Mouse (Mus musculus) MEL (cell line): ENCODE data around the gene Zbed3.

Source experiments
- CTCF ChIP-seq, 3 experiments: IDR thresholded peaks in 2 of 3; conservative IDR thresholded peaks in 1 of 3; 2 replicates each; pipeline ENCODE4 v1.5.1; 2011 to 2012; ENCODE audit warnings: low read length in 3 of 3, low read depth in 2 of 3, mild to moderate bottlenecking in 2 of 3, improper control_type of control experiment in 1 of 3, inconsistent platforms in 1 of 3, mixed read lengths in 1 of 3, moderate library complexity in 1 of 3; ENCODE audit not compliant: control insufficient read depth in 1 of 3, insufficient read depth in 1 of 3, poor library complexity in 1 of 3, severe bottlenecking in 1 of 3
- EP300 ChIP-seq, 2 experiments: IDR thresholded peaks; 2 replicates each; pipeline ENCODE4 v1.6.1; 2011; ENCODE audit warnings: improper control_type of control experiment in 2 of 2, low read length in 2 of 2, low read depth in 1 of 2, mild to moderate bottlenecking in 1 of 2
- ETS1 ChIP-seq: IDR thresholded peaks from 2 replicates; pipeline ENCODE4 v1.6.1; 2012; ENCODE audit warnings: low read depth, mild to moderate bottlenecking, inconsistent platforms, low read length, improper control_type of control experiment, moderate library complexity
- MAX ChIP-seq: IDR thresholded peaks from 2 replicates; pipeline ENCODE4 v1.6.1; 2011; ENCODE audit warnings: low read length, improper control_type of control experiment
- POLR2A ChIP-seq, 2 experiments: IDR thresholded peaks; 2 replicates each; pipeline ENCODE4 v1.6.1; 2011 to 2012; ENCODE audit warnings: low read length in 2 of 2, mild to moderate bottlenecking in 2 of 2, control low read depth in 1 of 2, improper control_type of control experiment in 1 of 2, low read depth in 1 of 2, moderate library complexity in 1 of 2; ENCODE audit not compliant: control insufficient read depth in 1 of 2, insufficient read depth in 1 of 2, poor library complexity in 1 of 2
- USF1 ChIP-seq: IDR thresholded peaks from 2 replicates; pipeline ENCODE4 v1.6.1; 2014; ENCODE audit warnings: low read depth, mild to moderate bottlenecking, inconsistent platforms, low read length, improper control_type of control experiment, moderate library complexity

DNA sequence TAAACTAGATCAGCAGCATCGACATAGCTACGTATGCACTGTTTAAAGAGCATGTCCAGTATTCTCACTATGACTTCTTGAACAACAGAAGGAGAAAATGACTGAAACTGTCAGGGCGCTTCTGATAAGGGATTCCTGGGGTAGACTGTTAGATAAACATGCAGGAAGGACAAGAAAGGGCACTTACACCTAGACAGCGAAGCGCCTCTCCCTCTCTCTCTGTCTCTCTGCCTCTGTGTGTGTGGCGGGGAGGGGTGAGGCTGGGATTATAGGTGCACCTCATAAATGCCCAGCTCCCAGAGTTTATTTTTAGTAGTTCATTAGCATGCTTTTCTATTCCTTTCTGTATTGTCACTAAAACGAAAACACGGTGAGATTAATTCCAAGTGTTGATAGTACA lies 42.9 kb downstream of the Zbed3 start:
- TF ChIP-seq CTCF (IDR thresholded peaks at IDR 0.05 in 2 of 3, conservative IDR thresholded peaks at IDR 0.05 in 1 of 3; ENCODE audit: control insufficient read depth in 1 of 3, insufficient read depth in 1 of 3, low read depth in 2 of 3, low read length in 3 of 3, poor library complexity in 1 of 3, severe bottlenecking in 1 of 3), result no peak
- TF ChIP-seq ETS1, result no peak
- no peak for TF ChIP-seq MAX
- TF ChIP-seq POLR2A (IDR thresholded peaks at IDR 0.05; ENCODE audit: control insufficient read depth in 1 of 2, insufficient read depth in 1 of 2, low read depth in 1 of 2, low read length in 2 of 2, poor library complexity in 1 of 2), result no peak
- TF ChIP-seq EP300 (IDR thresholded peaks at IDR 0.05; ENCODE audit: low read depth in 1 of 2, low read length in 2 of 2), result no peak
- TF ChIP-seq USF1, result no peak
